Mouse (Mus musculus): Measurements from ENCODE around the gene Plk1. TPM values are rescaled to one million over a fixed set of nuclear protein-coding genes. Genes with fewer than 3 reads are reported as not detected.

Gene Plk1
- total RNA-seq, 1 experiment, result 73.8 TPM

DNA sequence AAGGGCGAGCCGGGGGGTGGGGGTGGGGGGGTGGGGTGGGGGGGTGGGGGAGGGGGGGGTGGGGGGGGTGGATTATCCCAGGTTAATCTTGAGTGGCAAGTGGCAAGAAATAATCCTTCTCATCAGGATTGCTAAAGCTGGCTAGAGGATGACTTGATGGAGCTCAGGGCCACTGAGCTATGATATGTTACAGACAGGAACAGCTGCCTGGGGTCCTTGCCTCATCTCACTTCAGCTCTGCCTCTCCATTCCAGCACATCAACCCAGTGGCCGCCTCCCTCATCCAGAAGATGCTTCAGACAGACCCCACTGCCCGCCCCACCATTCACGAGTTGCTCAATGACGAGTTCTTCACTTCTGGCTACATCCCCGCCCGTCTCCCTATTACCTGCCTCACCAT lies 4.5 kb downstream of the Plk1 start:
- Histone ChIP-seq H3K4me1 (ENCODE audit: control insufficient read depth in 2 of 2, insufficient read depth in 2 of 2, low read length in 2 of 2, poor library complexity in 1 of 2) (peaks cover 2 to 24% of the 10 kb centered on the region in 2 experiments; a peak in 2 of 4 replicates), H3K27ac (ENCODE audit: insufficient read depth, low read depth, low read length, poor library complexity, severe bottlenecking) (no peak overlapping the region), H3K36me3 (ENCODE audit: control insufficient read depth, insufficient read depth, low read length, poor library complexity, severe bottlenecking) (peaks cover 76% of the 10 kb centered on the region), H3K9ac (ENCODE audit: insufficient read depth, low read depth, low read length, poor library complexity, severe bottlenecking) (no peak overlapping the region), H3K9me3 (ENCODE audit: control insufficient read depth, insufficient read depth, low read depth, low read length) (no peaks in the 10 kb centered on the region), H3K4me3 (ENCODE audit: insufficient read depth in 1 of 2, low read depth in 1 of 2, low read length in 2 of 2, poor library complexity in 1 of 2, severe bottlenecking in 1 of 2) (no peak overlapping the region)
- no peak for DNase-seq (ENCODE audit: low read depth, low spot score)
- TF ChIP-seq ZNF384 (IDR thresholded peaks at IDR 0.05; ENCODE audit: low read depth, low read length) (no peak), ZC3H11A (IDR thresholded peaks at IDR 0.05; ENCODE audit: borderline replicate concordance, low read depth, low read length) (no peak), CHD2 (IDR thresholded peaks at IDR 0.05; ENCODE audit: low read depth, low read length) (no peak), HCFC1 (IDR thresholded peaks at IDR 0.05; ENCODE audit: borderline replicate concordance, insufficient read depth, low read length) (no peak), MAFK (IDR thresholded peaks at IDR 0.05; ENCODE audit: insufficient read depth, low read depth, low read length) (no peak)
- in situ Hi-C loops (cut with MboI; ENCODE audit: low sequenced_read_pairs in 2 of 2, unreplicated experiment in 2 of 2), result no loop called here

DNA sequence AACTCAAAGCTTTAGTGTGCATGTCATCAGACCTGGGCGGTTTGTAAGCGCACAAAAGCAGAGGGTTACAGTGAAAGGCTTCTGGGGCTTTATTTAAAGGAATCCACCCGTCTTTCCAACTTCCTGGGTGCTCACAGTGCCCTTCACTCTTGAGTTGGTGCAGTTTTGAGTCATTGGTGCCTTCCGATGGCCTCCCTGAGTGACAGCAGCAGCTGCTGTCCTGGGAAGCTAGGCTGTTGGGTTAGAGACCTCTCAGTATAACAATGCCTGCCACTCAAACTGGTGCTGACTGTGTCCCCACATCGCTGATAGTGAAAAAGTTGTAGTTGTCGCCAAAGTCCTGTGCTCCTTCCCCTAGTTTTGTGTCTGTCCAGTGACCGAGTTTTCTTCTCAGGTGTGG lies 8.0 kb downstream of the Plk1 start:
- no peak overlapping the region for H3K4me3 ChIP-seq (ENCODE audit: insufficient read depth in 1 of 2, low read depth in 1 of 2, low read length in 2 of 2, poor library complexity in 1 of 2, severe bottlenecking in 1 of 2)
- no peaks in the 10 kb centered on the region for H3K9me3 ChIP-seq (ENCODE audit: control insufficient read depth, insufficient read depth, low read depth, low read length)
- H3K27ac ChIP-seq (ENCODE audit: insufficient read depth, low read depth, low read length, poor library complexity, severe bottlenecking), result no peak overlapping the region
- no peak for DNase-seq (ENCODE audit: low read depth, low spot score)
- TF ChIP-seq MAFK (IDR thresholded peaks at IDR 0.05; ENCODE audit: insufficient read depth, low read depth, low read length), result no peak
- TF ChIP-seq ZNF384 (IDR thresholded peaks at IDR 0.05; ENCODE audit: low read depth, low read length), result no peak
- TF ChIP-seq HCFC1 (IDR thresholded peaks at IDR 0.05; ENCODE audit: borderline replicate concordance, insufficient read depth, low read length), result no peak
- no peak for TF ChIP-seq ZC3H11A (IDR thresholded peaks at IDR 0.05; ENCODE audit: borderline replicate concordance, low read depth, low read length)
- TF ChIP-seq CHD2 (IDR thresholded peaks at IDR 0.05; ENCODE audit: low read depth, low read length), result no peak
- in situ Hi-C loops (cut with MboI; ENCODE audit: low sequenced_read_pairs in 2 of 2, unreplicated experiment in 2 of 2), result no loop called here
- H3K9ac ChIP-seq (ENCODE audit: insufficient read depth, low read depth, low read length, poor library complexity, severe bottlenecking), result no peak overlapping the region; the same call in 1 of the 2 replicates
- peaks cover 0 to 10% of the 10 kb centered on the region in 2 experiments; a peak in 1 of 4 replicates for H3K4me1 ChIP-seq (ENCODE audit: control insufficient read depth in 2 of 2, insufficient read depth in 2 of 2, low read length in 2 of 2, poor library complexity in 1 of 2)
- peaks cover 76% of the 10 kb centered on the region for H3K36me3 ChIP-seq (ENCODE audit: control insufficient read depth, insufficient read depth, low read length, poor library complexity, severe bottlenecking)

DNA sequence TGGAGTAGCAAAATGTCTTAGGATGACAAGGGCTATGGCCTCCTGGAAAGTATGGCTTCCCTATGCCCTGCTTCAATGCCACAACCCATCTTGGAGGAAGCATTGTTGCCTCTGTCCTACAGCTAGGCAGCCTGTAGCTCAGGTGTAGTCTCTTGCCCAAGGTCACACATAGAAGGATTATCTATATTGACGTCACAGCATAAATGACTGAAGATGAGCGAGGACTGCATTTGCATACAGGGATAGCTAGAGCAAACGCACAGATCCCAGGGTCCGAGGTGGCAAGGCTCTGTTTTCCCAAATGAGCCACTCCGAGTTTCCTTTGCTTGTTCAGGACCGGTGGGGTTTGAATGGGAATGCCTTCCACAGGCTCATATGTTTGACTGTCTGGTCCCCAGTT lies 11.5 kb downstream of the Plk1 start:
- no peak overlapping the region for H3K4me3 ChIP-seq (ENCODE audit: insufficient read depth in 1 of 2, low read depth in 1 of 2, low read length in 2 of 2, poor library complexity in 1 of 2, severe bottlenecking in 1 of 2)
- H3K4me1 ChIP-seq (ENCODE audit: control insufficient read depth in 2 of 2, insufficient read depth in 2 of 2, low read length in 2 of 2, poor library complexity in 1 of 2), result peaks cover 0 to 6% of the 10 kb centered on the region in 2 experiments; a peak in 1 of 4 replicates
- in situ Hi-C loops (cut with MboI; ENCODE audit: low sequenced_read_pairs in 2 of 2, unreplicated experiment in 2 of 2), result no loop called here
- H3K9ac ChIP-seq (ENCODE audit: insufficient read depth, low read depth, low read length, poor library complexity, severe bottlenecking), result no peak overlapping the region
- H3K9me3 ChIP-seq (ENCODE audit: control insufficient read depth, insufficient read depth, low read depth, low read length), result no peaks in the 10 kb centered on the region
- no peak overlapping the region for H3K27ac ChIP-seq (ENCODE audit: insufficient read depth, low read depth, low read length, poor library complexity, severe bottlenecking)
- DNase-seq (ENCODE audit: low read depth, low spot score), result no peak
- peaks cover 48% of the 10 kb centered on the region for H3K36me3 ChIP-seq (ENCODE audit: control insufficient read depth, insufficient read depth, low read length, poor library complexity, severe bottlenecking)
- TF ChIP-seq MAFK (IDR thresholded peaks at IDR 0.05; ENCODE audit: insufficient read depth, low read depth, low read length) (no peak), CHD2 (IDR thresholded peaks at IDR 0.05; ENCODE audit: low read depth, low read length) (no peak), ZC3H11A (IDR thresholded peaks at IDR 0.05; ENCODE audit: borderline replicate concordance, low read depth, low read length) (no peak)

DNA sequence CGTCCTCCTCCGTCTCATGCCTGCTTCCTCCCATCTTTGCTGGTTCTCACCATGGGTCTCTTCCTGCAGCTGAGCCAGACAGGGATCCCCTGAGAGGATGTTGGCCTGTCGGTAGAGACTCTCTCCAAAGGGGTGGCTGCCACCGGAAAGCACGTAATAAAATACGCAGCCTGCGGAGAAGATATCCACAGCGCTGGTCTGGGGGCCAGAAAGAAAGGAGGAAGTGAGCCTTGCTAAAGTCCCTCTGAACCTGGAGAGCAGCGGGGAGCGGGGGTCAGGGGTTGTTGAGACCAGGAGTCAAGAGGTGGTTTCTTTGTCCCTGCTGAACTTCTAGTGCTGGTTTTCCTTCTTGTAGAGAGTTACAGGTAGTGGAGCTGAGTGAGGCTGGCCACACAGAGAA lies 12.4 kb downstream of the Plk1 start:
- DNase-seq (ENCODE audit: low read depth, low spot score), result no peak
- Histone ChIP-seq H3K4me3 (ENCODE audit: insufficient read depth in 1 of 2, low read depth in 1 of 2, low read length in 2 of 2, poor library complexity in 1 of 2, severe bottlenecking in 1 of 2) (no peak overlapping the region), H3K4me1 (ENCODE audit: control insufficient read depth in 2 of 2, insufficient read depth in 2 of 2, low read length in 2 of 2, poor library complexity in 1 of 2) (peaks cover 0 to 6% of the 10 kb centered on the region in 2 experiments; a peak in 1 of 4 replicates), H3K9ac (ENCODE audit: insufficient read depth, low read depth, low read length, poor library complexity, severe bottlenecking) (no peak overlapping the region), H3K27ac (ENCODE audit: insufficient read depth, low read depth, low read length, poor library complexity, severe bottlenecking) (no peak overlapping the region; the same call in 1 of the 2 replicates), H3K36me3 (ENCODE audit: control insufficient read depth, insufficient read depth, low read length, poor library complexity, severe bottlenecking) (peaks cover 39% of the 10 kb centered on the region), H3K9me3 (ENCODE audit: control insufficient read depth, insufficient read depth, low read depth, low read length) (no peaks in the 10 kb centered on the region)
- TF ChIP-seq HCFC1 (IDR thresholded peaks at IDR 0.05; ENCODE audit: borderline replicate concordance, insufficient read depth, low read length) (no peak), ZNF384 (IDR thresholded peaks at IDR 0.05; ENCODE audit: low read depth, low read length) (no peak), MAFK (IDR thresholded peaks at IDR 0.05; ENCODE audit: insufficient read depth, low read depth, low read length) (no peak), ZC3H11A (IDR thresholded peaks at IDR 0.05; ENCODE audit: borderline replicate concordance, low read depth, low read length) (no peak), CHD2 (IDR thresholded peaks at IDR 0.05; ENCODE audit: low read depth, low read length) (no peak)
- in situ Hi-C loops (cut with MboI; ENCODE audit: low sequenced_read_pairs in 2 of 2, unreplicated experiment in 2 of 2), result no loop called here

DNA sequence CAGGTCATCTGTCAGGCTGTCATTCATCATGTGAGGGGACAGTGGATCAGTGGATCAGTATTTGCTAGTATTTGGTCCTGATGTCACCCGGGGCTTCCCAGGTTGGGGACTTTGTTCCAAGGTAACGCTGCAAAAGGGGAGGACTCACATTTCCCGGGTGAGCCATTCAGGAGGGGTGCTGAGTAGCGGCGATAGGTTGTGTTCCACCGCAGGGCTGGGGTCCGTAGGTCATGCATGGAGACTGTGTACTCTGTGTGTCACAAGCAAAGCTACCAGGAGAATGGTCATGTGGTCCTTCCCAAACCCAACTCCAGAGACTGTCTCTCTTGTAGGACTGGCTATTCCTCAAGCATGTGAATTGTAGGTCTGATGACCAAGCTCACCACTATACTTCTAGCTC lies 21.5 kb downstream of the Plk1 start:
- no peak overlapping the region for H3K9ac ChIP-seq (ENCODE audit: insufficient read depth, low read depth, low read length, poor library complexity, severe bottlenecking)
- no peak for DNase-seq (ENCODE audit: low read depth, low spot score)
- H3K9me3 ChIP-seq (ENCODE audit: control insufficient read depth, insufficient read depth, low read depth, low read length), result no peaks in the 10 kb centered on the region
- H3K36me3 ChIP-seq (ENCODE audit: control insufficient read depth, insufficient read depth, low read length, poor library complexity, severe bottlenecking), result no peaks in the 10 kb centered on the region
- H3K4me3 ChIP-seq (ENCODE audit: insufficient read depth in 1 of 2, low read depth in 1 of 2, low read length in 2 of 2, poor library complexity in 1 of 2, severe bottlenecking in 1 of 2), result no peak overlapping the region
- TF ChIP-seq ZNF384 (IDR thresholded peaks at IDR 0.05; ENCODE audit: low read depth, low read length), result no peak
- no peak for TF ChIP-seq MAFK (IDR thresholded peaks at IDR 0.05; ENCODE audit: insufficient read depth, low read depth, low read length)
- TF ChIP-seq HCFC1 (IDR thresholded peaks at IDR 0.05; ENCODE audit: borderline replicate concordance, insufficient read depth, low read length), result no peak
- TF ChIP-seq ZC3H11A (IDR thresholded peaks at IDR 0.05; ENCODE audit: borderline replicate concordance, low read depth, low read length), result no peak
- no peak for TF ChIP-seq CHD2 (IDR thresholded peaks at IDR 0.05; ENCODE audit: low read depth, low read length)
- H3K27ac ChIP-seq (ENCODE audit: insufficient read depth, low read depth, low read length, poor library complexity, severe bottlenecking), result no peak overlapping the region
- H3K4me1 ChIP-seq (ENCODE audit: control insufficient read depth in 2 of 2, insufficient read depth in 2 of 2, low read length in 2 of 2, poor library complexity in 1 of 2), result peaks cover 0 to 2% of the 10 kb centered on the region in 2 experiments; a peak in 1 of 4 replicates
- in situ Hi-C loops (cut with MboI; ENCODE audit: low sequenced_read_pairs in 2 of 2, unreplicated experiment in 2 of 2), result no loop called here

All from ES-E14 (cell line).